Mouse (Mus musculus): ENCODE data around the gene Hsd17b12.

Hsd17b12 gene

DNA sequence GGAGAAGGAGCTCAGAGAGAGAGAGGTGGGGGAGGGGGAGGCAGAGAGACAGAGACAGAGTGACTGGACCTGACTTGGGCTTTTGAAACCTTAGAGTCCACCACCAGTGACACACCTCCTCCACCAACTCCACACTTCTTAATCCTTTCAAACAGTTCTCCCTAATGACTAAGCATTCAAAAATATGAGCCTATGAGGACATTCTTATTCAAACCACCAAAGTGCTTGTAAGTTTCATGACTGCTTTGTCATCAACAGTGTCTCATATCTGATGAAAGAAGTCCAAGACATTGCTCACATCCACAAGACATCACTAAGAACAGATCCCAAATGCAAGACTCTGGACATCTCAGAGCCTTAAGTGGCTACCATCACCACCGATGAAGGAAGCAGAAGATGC lies 67.9 kb downstream of the Hsd17b12 start:
- no peak for DNase-seq (ENCODE audit: low spot score in 2 of 2)

DNA sequence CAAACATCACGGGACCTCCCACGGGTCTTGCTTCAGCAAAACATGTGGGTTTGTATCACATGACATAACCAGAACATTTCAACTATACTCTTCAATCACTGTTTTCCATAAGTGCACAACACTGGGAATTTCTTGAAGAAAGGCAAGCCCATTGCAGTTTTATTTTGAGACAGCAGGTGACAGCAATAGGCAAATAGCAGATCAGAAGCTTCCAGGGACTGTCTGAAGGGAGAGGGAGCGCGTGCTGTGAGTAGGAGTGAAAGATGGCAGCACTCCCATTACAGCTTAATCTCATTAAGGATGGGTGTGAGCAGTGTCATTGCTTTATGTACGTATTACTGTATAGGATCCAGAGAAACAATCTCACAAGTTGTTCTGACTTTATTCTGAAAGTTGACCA lies 88.3 kb downstream of the Hsd17b12 start:
- no peak for DNase-seq (ENCODE audit: low spot score in 2 of 2)

DNA sequence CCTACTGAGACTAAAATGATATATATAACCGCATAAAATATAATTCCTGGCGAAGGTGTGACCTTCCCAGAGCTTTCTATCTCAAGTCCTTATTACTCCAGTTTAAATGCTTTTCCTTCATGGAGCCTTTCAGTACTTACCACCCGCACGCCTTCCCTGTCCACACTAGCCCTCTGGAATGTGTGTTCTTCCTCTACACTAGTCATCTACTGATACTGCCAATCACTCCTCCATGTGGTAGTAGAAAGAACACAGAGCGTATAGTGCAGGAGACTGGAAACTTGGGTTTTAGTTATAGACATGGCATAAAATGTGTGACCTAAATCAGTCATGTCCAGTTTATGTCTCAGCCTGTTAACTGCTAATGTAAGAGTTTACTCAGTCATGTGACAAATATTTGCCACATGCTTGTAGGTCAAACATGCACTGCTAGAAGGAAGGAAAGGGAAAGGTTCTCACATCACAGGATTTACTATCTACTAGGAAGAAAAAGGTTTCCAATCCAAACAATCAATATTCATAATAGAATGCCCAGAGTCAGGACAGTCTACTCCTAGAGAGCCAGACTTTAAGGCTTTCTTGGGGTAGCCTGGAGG lies 91.1 kb downstream of the Hsd17b12 start:
- no peak for DNase-seq (ENCODE audit: low spot score in 2 of 2)

DNA sequence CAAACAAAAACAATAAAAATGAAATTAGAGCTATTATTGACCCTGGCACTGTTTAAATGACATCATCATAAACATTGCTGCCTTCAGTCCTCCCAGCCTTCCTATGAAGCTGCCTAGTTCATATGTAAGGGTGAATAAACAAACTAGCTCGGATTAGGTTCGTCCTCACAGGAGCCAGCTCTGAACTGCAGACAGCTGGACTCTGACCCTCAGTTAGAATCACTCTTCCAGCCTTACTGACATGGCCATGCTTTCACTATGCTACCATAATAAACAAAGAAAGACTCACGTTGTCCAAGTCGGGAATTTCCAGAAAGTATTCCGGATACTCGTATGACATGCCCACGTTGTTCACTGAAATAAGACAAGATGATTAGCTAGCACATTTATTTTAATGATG lies 91.6 kb downstream of the Hsd17b12 start:
- DNase-seq (ENCODE audit: low spot score in 2 of 2), result no peak

DNA sequence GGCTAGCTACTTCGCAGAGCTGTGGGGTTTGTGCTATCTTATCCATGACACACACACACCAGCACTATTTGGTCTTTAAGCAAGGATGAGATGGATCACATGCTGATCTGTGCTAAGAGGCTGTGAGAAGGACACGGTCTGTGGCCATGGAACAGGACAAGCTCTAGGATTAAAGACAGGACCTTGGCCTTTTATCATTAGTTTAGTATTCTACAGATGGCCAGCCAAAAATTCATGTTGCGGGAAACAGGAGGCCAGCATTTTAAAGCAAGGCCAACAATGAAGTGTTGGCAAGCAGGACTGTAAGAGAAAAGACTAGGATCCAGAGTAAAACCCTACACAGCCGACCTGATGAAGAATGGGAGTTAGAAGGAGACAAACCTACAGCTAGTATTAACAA lies 95.0 kb downstream of the Hsd17b12 start:
- no peak for DNase-seq (ENCODE audit: low spot score in 2 of 2)

DNA sequence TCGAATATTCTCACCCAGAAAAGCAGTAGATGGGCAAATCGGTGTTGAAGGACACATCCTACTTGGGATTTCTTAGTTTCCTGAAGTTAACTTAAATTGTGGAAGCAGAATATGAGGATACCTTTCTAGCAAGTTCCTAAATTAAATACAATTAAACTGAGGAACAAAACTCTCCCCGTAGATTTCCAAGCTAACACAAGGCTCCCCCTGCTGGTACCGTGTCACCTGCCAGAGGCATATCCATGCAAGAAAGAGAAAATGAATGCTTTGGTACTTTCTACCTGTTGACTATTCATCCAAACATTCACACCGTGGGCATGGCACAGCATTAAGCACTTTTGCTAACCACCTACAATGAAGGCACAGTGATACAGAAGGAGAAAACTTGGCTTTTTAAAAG lies 98.3 kb downstream of the Hsd17b12 start:
- no peak for DNase-seq (ENCODE audit: low spot score in 2 of 2)

DNA sequence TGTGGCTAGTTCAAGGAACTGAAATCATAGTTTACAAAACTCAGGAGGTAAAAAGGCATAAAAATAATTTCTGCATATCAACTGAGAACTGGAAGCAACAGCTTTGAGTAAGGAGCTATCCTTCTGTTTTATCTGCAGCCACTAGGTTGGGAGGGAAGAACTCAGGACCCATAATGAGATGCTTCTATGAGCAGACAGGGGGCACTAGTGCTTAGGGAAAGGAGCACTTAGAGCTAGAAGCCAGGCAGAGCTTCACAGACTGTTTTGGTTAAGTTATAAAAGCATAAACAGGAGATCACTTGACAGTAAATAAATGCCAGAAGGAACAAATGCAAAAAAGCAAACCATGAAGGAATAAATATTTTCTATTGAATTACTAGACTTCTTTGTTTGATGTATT lies 103.0 kb downstream of the Hsd17b12 start:
- DNase-seq (ENCODE audit: low spot score in 2 of 2), result no peak

DNA sequence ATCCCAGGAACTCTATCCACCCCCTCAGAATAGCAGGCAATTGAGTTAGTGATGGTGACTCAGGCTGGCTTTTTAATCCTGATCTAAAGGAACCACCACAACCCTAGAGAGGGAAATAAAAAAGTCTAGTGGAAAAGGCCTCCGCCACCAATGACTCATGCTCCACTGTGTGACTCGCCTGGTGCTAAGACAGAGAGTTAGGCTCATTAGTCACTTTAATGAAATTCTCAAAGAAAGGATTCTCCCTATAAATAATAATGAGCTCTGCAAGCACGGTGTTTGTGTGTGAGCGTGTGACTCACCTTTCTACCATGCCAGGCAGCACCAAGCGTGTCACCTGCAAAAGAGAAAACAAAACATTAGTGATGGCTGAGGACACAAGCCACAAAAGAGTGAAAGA lies 105.8 kb downstream of the Hsd17b12 start:
- no peak for DNase-seq (ENCODE audit: low spot score in 2 of 2)

DNA sequence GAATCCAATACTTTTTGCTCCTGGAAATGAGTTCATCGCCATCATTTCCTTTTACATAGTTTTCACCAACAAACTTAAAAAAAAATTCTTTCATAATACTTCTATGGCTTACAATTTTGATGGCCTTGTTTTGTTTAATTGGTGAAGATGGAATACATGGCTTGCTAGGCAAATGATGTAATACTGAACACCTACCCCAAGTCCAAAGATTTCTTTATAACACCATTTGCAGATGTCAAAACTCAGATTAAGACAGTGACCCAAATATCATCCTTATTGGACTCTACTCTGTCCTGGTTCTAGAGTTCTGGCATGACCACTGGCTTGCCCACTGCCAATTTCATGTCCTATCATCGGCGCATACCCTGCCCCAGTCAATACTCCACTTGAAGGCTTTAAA lies 106.9 kb downstream of the Hsd17b12 start:
- DNase-seq (ENCODE audit: low spot score in 2 of 2), result no peak

DNA sequence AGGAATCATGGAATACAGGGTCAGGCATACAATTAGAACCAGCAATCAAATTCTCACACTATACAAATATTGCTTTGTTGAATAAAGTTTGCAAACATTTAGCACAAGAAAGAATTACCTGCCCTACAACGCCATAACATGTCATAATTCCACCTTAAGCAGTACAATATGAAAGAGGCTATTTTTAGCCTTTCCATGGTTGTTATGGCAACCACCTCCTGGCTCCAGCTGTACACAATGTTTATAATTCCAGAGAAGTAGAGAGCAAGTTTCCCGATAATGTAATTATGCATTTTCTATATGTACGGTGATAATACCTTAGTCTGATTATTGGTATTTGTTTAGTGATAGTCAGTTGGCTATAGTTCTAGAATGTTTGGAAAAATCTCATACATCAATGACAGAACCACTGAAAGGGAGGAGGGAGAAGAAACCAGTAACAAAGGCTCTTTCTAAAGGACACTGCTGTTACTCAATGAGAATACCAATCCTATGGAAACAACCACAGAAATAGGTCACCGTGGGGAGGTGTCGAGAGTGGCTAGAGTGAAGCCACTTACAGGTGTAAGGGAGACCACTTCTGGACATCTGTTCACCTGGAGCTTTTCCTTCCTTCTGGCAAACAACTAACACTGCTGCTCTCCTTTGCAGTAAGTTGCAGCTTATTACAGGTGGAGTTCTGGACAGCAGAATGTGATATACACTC lies 108.1 kb downstream of the Hsd17b12 start:
- DNase-seq (ENCODE audit: low spot score in 2 of 2), result no peak

DNA sequence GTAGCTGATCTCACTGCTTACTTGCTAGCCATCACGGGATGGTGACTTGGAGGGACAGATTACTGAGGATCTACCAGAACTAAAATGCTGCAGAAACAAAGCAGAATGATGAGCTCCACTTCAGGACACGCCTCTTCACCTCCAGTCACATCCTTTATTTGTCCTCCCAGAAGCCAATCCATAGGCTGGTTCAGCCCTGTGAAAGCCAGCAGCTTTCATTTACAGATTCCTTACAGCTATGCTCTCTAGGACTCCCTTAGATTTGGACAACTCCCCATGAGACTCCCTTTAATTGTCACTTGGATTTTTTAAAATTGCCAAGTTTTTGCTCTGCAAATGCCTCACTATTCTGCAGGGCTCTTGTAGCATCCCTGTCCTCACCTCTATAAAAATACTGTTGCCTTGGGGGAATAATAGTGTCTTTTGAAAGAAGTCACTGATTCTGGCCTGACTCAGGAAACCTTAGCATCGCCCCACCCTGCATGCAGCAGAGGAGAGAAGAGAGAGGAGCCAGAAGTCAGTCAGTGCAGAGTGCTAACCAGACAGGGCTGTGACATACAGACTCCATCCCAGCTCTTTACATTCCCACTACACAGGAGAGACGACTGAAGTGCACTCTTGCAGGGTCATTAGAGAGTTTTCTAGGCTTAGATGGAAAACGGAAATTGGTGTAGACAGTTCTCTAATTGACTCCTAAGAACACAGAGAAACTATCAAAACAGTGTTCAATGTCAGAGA lies 108.9 kb downstream of the Hsd17b12 start:
- DNase-seq (ENCODE audit: low spot score in 2 of 2), result no peak

DNA sequence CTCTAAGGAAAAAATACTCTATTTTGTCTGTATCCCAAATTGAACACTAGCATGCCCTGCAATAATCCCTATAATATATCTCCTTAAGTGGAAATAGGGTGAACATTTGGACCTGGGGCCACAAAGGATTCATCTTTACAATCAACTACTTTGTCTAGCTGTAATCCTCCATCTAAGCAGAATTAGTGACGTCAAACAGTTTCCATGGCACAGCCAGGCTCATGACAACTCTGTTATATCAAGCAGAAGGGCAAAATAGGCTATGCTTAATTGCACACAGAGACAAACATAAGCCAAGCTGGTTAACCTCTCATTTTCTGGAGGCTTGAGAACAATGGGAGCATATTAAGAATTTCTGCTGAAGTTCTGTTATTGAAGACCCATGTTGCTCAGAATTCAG lies 109.5 kb downstream of the Hsd17b12 start:
- DNase-seq (ENCODE audit: low spot score in 2 of 2), result no peak

DNA sequence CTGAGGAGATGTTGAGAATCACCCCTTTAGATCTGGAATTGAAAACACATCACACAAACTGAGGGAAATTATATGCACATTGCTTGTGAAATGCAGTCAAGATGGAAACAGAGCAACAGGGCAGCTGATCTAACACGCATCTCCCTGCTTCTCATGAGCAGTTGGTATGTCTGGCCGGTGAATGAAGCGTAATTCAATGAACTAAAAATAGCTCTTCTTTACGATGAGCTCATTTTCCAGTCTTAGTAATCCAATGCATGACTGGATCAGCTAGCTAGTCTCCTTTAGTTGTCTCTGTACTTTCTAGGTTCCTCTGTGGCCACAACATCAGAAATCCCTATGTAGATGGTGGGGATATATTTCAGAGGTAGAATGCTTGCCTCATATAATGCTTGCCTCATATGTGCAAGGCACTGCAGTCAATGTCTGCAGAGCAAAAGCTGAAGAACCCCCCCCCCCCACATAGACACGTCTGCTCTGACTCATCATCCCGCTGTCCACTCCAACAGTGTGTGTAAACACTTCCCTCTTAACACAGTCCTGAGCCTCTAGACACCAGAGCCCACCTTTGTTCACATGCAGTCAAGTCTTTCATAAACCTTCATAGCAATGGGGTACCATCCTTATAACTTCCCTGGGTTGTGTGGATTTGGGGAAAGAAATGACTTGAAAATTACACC lies 112.2 kb downstream of the Hsd17b12 start:
- no peak for DNase-seq (ENCODE audit: low spot score in 2 of 2)

DNA sequence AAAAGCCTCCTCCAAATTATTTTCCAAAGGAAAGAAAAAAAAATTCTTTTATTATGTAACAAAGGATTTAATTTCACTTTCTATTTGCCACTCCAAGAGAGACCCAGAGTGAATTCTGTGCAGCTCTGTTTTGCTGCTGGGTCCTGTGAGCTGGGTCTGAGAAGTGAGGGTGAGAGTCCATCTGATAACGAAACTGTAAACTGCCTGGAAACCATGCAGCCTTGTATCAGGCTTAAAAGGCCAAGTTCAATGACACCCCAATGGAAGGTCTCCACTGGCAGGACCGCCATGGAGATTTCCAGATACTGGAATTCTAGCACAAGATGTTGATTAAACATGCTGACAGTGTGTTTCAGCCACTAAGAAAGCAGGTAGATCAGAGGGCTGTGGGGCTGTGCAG lies 113.6 kb downstream of the Hsd17b12 start:
- no peak for DNase-seq (ENCODE audit: low spot score in 2 of 2)

DNA sequence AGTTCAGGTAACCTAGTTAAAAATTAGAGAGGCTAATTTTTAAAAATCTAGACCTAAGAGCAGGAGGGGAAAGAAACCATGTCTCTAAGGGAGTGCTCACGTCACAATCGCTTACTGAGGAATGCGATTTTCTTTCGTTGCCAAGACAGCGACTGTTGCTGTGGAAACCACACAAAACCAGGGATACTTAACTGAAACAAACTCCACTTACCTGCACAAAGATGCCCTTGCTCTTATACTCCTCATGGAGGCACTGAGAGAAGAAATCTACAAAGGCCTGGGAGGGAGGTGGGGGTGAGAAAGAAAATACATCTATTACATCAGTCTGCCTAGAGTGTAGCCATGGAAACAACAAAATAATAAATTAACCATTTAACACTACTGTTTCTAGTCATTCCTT lies 114.1 kb downstream of the Hsd17b12 start:
- DNase-seq (ENCODE audit: low spot score in 2 of 2), result no peak

DNA sequence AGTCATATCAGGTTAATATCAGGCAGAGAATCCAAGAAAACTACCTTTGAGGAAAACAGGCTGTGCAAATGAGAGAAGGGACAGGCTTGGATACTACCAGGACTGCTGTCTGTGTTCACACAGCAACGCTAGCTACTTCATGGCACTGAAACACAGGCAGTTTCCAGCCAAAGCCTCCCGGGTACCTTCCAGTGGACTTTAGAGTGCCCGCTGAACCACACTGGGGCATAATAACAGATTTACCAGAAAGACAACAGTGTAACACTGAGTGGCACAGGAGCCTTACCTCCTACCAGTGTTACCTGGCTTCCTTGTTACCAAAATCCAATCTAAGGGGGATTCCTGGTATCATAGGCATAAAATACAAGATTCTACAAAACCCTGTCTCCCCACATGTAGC lies 115.3 kb downstream of the Hsd17b12 start:
- DNase-seq (ENCODE audit: low spot score in 2 of 2), result no peak

DNA sequence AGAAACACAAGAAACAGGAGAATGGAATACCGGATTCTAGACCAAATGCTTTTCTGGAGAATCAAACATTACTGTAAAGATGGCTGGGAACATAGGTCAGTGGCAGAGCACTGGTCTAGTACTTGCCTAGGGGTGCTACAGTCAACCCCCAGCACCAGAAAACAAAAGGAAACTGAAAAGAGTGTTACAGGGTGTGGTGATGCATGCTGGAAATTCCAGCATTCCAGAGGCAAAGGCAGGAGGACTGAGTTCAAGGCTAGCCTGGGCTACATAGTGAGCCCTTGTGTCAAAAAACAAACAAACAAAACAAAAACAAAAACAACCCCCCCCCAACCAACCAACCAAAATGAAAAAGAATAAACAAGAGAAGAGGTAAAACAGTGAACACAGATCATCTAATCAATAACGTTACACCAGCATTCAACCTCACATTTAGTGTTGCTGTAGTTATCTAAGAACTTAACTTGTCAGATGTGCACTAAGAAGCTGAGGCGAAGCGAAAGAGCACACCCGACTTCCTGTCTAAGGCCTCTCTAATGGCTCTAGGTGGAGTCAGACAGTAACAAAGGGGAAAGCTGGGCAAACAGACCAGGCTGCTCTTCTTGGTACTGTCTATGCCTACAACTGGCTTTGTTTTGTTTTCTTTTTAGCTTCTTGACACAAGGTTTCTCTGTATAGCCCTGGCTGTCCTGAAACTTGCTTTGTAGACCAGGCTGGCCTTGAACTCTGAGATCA lies 117.2 kb downstream of the Hsd17b12 start:
- no peak for DNase-seq (ENCODE audit: low spot score in 2 of 2)

DNA sequence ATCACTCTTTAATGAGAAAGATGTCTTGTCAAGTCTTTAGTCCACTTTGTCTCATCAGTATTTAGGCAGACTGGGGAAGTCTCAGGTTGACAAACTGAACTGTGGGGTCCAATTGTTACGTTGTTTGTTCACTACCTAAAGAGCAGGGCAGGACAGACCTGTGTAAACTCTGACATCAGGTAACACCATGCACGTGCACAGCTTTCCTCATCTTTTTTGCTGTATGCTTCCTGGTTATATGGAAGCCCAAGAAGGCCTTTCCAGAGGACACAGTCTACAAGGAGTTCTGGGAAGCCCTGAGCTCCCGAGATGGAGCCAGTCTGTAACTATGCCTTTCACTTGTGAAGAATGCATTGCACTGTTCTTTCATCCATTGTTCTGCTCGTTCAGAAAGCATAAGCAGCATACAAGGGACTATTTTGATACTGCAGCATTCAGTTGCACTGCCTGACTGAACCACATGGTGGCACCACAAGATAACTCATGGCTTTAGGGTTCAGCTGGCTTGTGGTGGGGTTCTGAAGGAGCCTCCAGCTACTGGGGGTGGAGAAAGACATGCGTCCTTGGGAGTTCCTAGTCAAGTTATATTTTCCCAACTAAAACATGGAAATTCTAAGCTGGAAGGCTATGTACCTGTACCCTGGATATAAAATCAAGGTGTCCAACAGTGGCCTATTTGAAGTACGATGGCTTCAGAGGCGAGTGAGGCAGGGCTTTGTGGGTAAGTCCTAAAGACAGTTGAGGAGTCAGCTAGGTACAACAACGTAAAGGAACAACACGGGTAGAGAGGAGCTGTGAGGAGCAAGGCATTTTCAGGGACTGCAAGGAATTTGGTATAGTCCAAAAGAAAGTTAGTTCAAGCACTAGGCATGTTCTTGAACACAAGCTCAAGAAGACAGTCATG lies 122.1 kb downstream of the Hsd17b12 start:
- peak; percentile 25 to 57 for DNase-seq (ENCODE audit: low spot score in 2 of 2)

DNA sequence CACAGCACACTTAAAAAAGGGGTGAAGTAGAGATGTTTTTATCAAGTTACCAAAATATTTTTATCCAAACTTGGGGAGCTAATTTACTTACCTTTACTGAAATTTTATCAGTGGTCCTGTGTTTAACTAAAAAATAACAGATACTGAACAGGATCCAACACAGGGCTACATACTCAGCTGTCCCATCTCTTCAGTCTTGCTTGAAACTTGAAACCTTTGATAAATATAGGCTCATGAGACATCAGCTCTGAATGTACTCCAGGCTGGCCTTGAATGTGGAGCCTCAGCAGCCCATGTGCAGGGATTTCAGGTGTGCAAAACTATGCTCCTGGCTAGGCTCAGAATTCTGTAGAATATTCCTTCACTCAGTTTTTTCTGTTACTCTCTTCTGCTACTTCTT lies 127.2 kb downstream of the Hsd17b12 start:
- DNase-seq (ENCODE audit: low spot score in 2 of 2), result no peak

DNA sequence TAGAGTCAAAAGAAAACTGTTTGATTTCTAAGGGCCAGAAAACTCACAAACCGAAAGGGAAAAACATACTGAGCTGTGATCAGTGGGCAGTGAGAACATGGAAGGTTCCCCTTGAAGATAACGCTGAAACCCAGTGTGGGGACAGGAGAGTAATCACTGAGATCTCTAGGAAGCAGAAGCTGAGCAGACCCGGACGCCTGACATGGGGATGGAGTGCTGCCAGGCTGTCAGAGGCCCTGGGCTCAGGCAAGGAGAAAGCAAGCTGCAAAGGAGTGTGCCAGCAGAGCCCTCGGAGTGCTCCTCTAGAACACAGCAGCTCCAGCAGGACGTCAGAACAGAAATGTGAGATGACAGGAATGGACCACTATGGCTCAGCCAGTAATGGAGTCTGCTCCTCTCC lies 133.1 kb downstream of the Hsd17b12 start:
- DNase-seq (ENCODE audit: low spot score in 2 of 2), result no peak

Measured in urinary bladder, postnatal 36 days (tissue).